Mouse (Mus musculus): ENCODE measurements at regions not wholly inside any gene's neighbourhood (a gene's known extent, or its start where the extent isn't known, plus 50 kb on each side); places are given as distances from the start of the nearest gene placed in this dataset.

DNA sequence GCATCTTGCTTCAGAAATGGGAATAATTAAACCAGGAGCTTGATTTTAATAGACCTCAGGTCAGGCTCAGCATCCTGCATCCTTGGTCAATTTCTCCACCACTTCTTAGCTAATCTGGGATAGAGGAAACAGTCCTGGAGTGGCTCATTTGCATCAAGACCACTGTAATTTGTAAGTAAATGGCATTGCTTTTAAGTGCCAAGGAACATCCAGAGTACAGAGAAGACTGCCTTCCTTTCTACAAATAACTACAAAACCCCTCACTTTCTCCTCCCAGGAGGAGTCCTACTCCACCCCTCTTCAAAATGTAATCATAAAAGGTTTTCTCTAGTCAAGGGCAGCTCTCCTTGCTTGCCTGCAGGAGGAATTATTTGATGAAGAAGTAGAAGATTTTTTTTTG, 96.2 kb upstream of the Camk1g start:
- DNase-seq, result no peak

DNA sequence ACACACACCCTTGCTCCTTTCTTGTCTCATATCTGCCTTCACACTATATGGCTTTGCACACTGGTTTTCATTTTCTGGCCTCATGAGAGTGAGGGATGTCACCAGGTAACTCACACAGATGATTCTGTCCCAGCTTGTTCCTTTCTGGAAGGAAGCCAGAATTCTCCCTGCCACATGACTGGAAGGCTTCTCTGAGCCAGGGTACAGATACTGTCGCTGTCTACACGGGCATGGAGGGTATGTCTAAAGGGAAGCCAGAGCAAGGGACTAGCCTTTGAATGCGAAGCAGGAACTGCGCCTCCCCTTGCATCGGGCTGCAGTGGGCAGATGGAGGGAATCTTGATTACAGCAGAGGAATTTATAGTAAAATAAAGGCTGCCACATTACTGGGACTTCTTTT, 89.6 kb upstream of the Camk1g start:
- DNase-seq, result no peak

DNA sequence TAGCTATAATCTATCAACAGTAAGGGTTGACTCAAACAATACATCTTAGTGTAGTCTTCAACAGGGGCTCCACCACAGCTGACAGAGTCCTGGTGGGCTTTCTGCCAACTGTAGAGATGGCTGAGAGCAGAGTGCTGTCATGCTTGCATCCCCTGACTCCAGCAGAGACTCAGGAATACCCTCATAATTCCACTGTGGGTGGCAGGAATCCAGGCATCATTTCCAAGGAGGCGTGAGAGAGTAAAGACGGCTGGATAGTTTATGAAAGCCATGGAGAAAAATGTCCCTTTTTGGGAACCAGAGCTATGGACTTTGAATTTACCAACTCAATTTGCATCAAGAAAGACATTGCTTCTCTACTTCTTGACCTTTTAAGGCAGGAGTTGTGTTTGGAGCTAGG, 87.8 kb upstream of the Camk1g start:
- DNase-seq, result no peak

DNA sequence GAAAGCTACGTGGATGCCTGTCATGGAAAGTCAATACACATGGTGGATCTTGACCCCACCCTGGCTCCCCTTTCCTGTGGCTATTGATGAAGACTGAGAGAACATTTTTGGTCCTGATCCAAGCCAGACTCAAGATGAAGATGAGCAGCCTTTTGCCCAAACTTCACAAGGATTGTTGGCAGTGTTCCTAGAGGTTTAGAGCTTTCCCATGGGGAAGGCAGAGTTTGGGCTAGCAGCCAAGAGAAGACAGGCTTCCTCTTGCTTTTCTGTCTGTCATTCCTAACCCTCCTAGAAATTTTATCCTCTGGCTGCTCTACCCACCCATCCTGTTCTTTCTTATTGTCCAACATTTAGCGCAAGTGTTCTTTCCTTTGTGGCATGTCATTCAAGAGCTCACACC, 83.6 kb upstream of the Camk1g start:
- no peak for DNase-seq

DNA sequence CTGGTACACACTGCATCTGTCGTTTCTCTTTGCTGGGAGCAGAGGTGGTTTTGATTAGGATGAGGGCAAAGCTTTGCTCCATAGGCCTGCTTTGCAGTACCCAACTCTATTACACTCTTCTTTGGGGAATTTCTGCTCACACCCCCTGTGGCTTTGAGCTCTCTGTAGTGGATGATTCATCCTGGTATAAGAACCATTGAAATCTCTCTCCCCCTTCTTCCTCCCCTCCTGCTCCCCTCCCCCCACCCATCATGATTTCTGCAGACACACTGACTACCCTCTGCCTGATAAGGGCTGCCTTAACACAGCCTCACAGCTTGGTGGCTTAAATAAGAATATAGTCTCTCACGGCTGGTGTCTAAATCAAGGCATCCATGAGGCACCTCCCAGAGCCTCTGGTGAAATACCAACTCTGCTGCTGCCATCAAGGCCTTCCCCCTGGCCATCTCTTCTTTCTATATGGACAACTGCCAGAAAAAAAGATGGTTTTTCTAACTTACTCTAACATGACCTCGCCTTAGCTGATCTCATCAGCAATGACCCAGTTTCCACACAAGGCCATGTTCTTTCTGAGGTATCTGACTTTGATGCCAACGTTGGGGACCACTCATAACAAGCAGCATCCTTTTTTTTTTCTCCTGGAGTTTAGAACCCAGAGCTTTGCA, 81.5 kb upstream of the Camk1g start:
- DNase-seq, result no peak

DNA sequence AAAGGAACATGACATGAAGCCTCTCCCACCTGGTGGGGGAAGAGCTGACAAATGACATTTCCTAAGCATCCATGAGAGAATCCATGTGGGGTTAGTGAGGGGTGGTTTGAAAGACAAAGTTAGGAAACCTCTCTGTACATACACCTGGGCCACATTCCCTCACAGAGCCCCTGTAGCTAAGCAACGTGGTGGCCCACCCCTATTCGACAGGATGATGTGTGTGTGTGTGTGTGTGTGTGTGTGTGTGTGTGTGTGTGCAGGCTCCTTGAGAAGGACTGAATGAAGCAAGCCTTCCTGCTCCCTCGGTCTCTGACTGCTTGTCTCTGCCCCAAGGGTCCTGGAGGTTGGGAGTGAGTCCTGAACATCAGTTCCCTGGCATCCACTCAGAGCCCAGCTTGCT, 80.7 kb upstream of the Camk1g start:
- DNase-seq, result no peak

DNA sequence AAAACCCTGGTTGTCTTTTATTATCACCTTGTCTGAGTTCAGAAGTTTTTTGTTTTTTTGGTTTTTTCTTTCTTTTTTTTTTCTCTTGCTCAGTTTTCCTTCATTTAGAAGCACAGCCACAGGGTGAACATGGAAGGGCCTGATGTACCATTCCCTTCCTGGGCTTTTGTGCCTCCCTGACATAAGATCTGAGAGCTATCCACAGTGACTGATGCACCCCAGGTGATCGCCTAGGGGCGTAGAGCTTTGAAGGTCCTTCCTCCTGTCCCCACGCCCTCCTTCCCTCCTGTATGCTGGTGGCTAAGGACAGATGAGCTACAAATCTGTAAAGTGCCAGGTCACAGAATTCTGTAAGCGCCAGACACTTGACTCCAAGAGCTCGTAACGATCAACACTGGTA, 80.1 kb upstream of the Camk1g start:
- no peak for DNase-seq

DNA sequence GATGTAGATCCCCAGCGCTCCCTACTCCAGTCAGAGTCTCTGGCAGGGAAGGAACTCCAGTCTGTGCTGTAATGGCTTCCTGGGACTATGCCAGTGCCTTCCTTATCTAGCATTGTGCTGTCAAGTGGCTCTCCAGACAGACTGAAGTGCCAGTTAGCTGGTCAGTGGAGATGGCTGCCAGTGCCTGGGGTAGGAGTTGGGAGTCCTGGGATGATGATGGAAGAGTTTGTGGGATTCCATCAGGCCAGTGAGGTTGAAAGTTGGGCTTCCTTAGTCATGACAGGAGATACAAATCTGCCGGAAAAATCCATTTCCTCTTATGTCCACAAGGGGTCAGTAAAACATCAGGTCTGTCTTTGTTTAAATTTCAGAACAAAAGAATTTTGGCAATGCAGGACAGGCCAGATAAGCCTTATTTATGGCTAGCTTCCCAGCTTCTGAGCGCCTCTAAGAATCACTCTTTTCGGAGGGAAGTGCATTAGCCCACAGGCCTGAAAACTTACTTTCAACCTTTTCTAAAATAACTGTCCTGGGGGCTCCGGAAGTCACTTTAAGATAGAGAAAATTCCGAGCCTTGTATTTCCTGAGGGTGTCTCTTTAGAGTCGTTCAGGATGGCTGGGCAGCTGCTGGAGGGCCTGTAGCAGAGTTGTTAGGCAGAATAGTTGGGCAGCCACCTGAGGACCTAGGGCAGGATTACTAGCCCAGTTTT, 79.5 kb upstream of the Camk1g start:
- DNase-seq, result no peak

DNA sequence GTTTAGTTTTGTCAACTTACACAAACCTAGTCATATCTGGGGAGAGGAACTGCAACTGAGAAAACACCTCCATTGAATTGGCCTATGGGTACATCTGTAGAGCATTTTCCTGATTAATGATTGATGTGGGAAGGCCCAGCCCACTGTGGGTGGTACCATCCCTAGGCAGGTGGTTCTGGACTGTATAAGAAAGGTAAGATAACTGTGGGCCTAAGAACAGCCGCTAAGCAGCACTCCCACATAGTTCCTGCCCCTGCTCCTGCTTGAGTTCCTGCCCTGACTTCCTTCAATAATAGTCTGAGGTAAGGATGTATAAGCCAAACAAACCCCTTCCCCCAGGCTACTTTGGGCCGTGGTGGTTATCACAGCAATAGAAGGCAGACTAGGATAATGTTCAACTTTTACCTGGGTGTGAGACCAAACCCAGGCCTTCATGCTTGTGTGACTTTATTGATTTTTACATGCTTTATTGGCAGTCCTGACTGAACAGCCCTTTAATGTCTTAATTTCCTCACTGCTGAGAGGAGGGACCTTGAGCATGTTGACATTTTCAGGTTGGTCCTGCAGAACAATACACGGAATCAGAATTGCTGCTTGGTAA, 78.8 kb upstream of the Camk1g start:
- no peak for DNase-seq

DNA sequence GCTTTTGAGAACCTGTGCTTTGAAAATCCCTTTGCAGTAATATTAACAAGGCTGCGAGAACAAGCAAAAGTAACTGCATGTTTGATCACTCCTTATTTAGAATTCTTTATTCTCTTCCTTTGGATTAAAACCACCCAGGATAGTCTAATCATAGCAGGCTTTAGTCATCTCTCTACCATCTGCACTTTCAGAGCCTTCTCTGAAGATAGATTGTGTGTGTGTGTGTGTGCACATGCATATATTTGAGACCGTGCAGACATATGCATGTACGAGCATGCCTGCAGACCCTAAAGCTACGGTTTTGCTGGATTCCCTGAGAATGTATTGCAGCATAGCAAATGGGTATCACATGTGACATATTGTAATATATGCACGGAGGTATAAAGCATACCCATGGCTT, 77.5 kb upstream of the Camk1g start:
- no peak for DNase-seq

DNA sequence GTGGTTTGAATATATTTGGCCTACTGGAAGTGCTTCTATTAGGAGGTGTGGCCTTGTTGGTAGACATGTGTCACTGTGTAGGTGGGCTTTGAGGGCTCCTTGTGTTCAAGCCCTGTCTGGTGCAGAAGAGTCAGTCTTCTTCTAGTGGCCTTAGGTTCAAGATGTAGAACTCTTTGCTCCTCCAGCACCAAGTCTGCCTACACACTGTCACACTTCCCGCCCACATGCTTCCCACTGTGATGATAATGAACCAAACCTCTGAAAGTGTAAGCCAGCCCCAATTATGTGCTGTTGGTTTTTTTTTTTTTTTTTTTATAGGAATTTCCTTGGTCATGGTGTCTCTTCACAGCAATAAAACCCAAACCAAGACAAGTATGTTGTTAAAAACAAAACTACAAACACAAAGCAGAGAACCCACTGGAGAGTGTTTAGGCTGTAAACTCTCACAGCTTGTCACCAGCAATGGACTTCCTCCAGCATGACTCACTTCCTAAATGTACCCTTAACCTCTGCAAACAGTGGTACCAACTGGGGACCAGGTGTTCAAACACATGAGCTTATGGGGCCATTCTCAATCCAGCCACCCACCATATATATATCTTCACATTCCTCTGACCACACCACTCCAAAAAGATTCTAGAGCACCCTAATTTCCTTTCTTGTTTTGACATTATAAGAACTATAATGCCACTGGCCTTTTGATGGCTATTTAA, 74.0 kb upstream of the Camk1g start:
- DNase-seq, result no peak

DNA sequence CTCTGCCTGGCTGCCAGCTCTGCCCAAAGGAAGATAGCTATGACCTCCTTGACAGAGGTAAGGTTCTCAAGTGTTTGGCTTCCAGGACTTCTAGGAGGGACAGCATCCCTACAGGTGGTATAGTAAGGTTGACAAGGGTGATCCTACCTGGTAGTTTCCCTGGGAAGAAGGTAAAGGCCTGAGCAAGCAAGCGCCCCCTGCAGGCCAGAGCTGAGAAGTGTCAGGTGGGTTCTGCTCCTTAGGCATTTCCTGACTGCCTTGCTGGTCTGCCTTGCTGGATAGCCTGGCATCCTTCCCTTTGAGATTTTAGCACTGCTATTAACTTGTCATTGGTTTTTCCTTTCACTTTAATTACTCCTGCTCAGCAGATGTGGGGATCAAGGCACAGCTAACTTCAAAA, 70.4 kb upstream of the Camk1g start:
- DNase-seq, result no peak

DNA sequence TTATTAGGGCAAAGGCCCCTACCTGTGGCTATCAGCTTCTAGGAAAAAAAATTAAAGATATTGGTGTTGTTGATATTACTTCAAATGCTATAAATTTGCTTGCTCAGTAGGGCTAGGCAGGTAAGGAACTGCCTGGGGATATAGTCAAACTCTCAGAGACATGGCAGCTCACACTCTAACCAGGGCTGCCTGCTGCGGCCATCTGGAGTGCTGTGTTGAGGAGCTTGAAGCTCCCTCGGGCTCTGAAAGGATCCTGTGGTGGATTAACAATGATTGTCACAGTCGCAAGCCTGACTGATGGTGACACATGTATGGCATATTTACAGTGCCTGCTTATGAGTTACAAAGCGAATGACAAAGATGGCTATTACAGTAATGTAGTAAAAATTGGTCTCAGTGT, 64.2 kb upstream of the Camk1g start:
- no peak for DNase-seq

DNA sequence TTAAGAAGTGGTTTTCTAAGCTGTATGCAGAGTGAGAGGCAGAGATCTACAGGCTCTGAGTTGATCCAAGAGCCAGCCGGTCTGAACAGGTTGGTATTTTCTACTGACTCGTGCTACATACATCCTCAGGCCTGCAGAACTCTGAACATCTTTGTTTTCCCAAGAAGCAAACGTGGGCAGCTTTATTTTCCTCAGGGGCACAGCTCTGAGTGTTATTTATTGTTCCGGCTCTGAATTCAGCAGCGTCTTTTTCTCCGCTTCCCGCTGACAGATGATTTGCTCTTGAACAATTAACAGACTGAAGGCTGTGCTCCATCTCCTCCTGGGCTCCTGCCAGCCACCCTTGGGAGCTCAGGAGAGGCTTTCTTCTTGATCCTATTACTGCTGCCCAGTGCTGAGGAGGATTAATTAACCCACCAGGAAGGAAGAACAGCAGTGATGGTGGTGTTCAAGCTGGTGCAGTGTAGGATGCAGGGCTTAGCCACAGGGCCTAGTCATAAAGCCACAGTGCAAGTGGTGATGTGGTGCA, 63.5 kb upstream of the Camk1g start:
- no peak for DNase-seq

DNA sequence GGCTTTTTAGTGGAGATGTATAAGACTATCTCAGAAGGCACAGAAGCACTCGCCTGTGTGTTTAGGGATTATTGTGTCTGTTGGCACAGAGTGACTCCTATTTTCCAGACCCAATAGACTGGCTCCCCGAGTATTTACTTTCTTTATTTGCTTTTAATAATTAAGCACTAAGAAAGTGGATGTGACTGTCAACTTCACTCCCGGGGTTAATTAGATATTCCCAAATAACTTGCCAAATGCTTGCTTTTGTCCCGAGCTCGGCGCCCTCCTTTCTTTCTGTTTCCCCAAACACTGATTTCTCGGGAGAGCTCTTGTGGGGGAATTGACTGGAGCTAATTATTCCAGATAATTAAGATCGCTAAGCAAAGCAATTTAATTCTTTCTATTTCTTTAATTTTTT, 60.1 kb upstream of the Camk1g start:
- no peak for DNase-seq

DNA sequence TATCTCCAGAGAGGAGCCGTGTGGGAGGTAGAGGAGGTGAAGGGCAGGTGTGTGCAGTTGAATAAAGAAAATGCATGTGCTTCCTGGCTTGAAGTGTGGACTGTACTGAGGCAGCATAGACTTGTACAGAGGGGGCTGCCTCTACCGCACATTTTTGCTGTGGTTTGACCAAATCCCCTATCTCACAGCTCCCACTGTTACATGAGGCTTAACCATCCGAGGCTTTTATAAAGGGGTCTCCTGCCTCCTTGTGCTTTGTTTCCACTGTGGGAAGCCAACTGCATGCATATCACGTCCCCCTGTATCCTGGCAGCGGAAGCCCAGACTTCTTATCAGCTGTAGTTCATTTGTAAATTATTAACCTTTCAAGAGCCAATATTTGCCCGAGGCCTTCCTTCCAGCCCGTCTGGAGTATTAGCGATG, 53.6 kb upstream of the Camk1g start:
- DNase-seq, result no peak

DNA sequence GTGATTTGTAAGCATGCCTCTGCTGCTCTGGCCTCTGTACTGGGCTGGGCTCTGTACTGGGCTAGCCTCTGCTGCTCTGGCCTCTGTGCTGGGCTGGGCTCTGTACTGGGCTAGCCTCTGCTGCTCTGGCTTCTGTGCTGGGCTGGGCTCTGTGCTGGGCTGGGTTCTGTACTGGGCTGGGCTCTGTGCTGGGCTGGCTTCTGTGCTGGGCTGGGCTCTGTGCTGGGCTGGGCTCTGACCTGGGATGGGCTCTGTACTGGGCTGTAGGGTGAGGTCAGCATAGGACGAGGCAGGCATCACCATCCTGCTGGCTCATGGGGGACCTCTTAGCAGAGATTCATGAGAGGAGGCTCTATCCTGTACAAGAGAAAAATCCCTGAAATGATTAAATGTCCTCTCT, 52.8 kb upstream of the Camk1g start:
- DNase-seq, result no peak

DNA sequence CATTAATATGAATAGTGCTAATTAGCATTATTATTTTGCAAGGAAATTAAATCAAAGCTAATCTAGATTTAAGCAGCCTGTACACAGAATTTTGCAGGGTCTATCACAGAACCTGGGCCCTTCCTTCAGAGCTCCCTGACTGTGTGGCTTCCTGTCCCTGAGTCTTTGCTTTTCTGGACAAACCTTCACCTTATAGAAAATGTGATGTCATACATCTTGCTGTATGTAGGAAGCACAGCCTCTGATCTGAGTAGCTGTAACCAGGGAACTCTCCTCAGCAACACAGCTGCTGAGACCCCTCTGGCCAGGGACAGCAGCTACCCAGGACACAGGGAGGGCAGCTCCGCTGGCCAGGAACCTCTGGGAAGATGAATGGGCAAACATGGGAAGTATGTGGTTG, 51.7 kb upstream of the Camk1g start:
- no peak for DNase-seq

DNA sequence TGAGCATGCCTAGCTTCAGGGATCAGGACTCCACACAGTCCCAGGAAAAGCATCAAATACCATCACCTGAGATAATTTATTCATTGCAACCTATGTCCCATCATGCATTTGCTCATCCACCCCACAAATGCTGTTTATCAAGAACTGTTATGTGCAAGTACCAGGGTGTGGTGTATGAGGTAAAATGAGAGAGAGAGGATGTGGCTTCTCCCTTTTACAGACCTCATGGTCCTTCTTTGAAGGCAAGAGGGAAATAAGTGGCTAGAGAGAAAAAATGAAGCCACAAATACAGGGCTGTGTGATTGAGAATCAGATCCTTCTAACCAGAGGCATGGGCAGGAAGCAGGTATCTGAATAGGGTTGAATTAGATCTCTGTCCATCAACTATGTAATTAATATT, 51.3 kb upstream of the Camk1g start:
- no peak for DNase-seq

Measured in gastrocnemius, postnatal 25 days (tissue).